Mouse (Mus musculus): ENCODE measurements around the gene Ccng2. TPM values are rescaled to one million over a fixed set of nuclear protein-coding genes. Genes with fewer than 3 reads are reported as not detected.

The Ccng2 gene
- total RNA-seq, 2 experiments from 2014 or later = 8.6 to 9.7 TPM

DNA sequence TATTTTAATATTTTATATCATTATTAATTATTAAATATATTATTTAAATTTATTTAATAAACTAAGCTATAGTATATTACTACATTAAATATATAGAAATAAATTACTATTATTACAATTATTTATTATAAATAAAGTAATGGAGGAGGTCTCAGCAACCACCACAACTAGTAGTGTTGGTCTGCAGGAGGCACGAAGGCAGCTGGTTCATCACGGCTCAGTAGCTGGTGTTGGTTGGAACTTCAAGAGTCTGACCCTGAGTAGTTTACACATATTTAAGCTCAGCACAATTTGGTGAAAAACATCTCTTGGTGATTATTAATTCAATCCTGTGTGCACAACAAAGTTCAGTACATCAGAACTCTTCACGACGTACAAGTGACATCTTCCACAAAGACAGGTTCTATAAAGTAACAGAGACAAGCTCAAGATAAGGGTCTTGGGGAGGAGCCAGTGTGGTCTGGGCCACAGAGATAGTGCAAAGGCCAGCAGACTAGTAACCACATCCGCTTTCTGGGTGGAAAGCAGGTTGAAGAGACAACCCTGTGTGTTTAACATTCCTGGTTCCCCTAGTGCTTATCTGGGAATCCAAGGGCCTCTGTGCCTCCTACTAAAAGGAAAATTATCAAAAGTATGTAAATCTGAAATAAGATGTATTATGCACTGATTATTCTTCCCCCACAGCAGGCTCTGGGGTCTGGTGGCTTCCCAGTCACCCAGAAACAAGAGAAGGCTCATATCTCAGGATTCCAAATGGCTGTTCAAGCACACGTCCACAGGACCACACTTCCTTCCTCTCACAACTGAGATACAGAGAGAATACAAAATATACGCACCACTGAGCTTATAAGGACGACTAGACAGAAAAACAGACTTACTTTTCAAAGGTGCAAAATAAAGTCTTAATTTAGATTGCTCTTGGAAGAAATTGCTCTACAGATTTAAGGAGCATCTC lies 27.2 kb upstream of the Ccng2 start:
- H3K27ac ChIP-seq = no peak overlapping the region
- intact Hi-C loops (cut with DNase I) = no loop called here
- no peak for DNase-seq
- no peak overlapping the region for H3K4me3 ChIP-seq
- TF ChIP-seq CTCF (IDR thresholded peaks at IDR 0.05) = no peak

DNA sequence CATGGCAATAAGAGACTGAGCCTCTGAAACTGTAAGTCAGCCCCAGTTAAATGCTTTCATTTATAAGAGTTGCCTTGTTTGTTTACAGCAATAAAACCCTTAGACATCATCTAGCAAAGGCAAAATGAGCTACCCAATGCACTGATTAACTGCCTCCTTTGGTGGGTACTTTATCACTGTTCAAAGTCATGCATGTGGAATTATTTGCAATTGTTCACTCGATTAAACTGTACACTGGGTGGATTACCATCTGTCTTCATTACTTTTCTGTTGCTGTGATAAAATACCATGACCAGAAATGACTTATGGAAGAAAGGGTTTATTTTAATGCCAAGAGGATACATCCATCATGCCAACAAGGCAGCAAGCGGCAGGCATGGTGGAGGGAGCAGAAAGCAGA lies 21.8 kb upstream of the Ccng2 start:
- no peak for DNase-seq
- intact Hi-C loops (cut with DNase I) = no loop called here
- Histone ChIP-seq H3K4me3 (no peak overlapping the region), H3K27ac (no peak overlapping the region)
- TF ChIP-seq CTCF (IDR thresholded peaks at IDR 0.05) = no peak

DNA sequence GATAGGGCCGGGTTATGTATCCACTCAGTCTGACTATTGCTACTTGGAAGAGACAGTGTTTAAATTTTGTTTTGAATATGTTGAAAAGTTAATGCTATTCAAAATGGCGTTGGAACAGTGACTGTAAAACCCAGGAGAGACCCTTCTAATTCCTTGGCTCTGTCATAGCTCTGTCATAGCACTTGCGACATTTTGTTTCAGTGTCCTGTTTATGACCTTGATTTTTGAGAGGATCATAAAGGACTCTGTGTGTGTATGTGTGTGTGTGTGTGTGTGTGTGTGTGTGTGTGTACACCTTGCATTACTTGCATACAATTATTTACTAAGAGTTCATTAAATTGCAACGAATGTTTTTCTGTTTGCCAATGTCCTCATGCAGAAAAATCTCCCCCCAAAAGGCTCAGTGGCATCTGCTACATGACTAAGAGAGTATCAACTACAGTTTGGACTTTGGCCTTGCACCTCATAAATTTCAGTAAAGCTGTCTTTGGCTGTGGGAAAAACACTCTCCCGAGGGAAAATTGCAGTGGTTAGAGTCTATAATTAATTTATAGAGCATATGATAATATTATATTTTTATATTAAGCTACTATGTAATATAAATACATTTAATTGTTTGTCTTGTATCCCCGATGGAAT lies 17.0 kb upstream of the Ccng2 start:
- Histone ChIP-seq H3K27ac (no peak overlapping the region), H3K4me3 (no peak overlapping the region)
- TF ChIP-seq CTCF (IDR thresholded peaks at IDR 0.05) = no peak
- intact Hi-C loops (cut with DNase I) = no loop called here
- DNase-seq = no peak

DNA sequence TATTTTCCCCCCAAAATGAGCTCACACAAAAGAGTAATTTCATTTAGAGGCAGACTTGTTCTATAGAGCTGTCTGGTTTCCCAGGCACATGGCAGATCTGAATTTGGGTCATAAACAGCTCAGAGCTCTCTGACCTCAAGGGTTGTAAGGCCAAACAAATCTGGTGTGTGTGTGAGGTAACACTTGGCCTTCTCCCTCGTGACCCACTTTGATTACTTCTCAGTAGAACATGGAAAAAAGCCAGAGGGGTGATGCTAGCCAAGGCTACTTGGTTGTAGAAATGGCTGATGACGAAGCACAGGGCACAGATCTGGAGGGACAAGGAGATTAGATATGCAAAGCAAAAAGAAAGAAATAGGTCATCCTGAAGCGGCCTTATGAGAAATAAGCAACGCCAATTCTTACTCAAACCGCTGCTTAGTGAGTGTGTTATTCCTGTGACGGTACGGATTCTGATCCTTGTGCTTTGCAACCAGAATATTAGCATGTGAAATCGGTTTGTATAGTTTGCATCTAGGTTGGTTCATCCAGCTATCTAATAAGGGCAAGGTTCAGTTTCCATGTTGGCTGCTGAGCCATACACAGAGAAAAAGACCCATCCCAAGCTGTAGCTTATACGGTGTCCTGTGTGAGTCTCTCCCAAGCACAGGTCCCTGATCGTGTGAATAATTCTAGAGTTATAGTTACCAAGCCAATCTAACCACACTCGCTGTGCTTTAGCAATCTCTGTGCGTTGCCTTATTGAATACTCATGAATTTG lies 15.9 kb upstream of the Ccng2 start:
- H3K27ac ChIP-seq = peak overlapping the region; percentile 54
- no peak overlapping the region for H3K4me3 ChIP-seq
- intact Hi-C loops (cut with DNase I) = no loop called here
- DNase-seq = peak; percentile 79
- TF ChIP-seq CTCF (IDR thresholded peaks at IDR 0.05) = no peak

DNA sequence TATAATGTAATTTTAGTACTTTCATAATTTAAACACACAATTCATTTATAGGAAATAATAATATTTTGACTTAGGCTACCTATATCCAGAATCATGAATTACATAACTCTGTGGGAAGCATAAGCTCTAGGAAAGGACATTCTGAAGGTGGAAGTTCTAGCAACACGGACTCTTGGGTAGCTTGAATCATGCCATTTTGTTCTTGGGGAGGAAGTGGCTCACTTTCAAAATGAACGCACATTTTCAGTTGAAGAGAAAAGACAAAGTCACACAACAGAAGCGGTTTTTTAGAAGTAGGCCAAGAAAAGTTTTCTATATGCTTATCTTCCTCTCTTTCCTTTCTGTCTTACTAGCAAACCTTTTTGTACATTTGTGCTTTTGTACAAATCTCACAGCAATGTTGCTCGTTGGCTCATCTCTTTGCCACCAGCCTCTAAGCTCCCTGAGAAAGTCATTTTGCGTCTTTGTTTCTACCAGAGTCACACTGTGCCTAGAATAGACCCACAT lies 11.2 kb upstream of the Ccng2 start:
- Histone ChIP-seq H3K4me3 (no peak overlapping the region), H3K27ac (no peak overlapping the region)
- no peak for DNase-seq
- no peak for TF ChIP-seq CTCF (IDR thresholded peaks at IDR 0.05)
- intact Hi-C loops (cut with DNase I) = no loop called here

DNA sequence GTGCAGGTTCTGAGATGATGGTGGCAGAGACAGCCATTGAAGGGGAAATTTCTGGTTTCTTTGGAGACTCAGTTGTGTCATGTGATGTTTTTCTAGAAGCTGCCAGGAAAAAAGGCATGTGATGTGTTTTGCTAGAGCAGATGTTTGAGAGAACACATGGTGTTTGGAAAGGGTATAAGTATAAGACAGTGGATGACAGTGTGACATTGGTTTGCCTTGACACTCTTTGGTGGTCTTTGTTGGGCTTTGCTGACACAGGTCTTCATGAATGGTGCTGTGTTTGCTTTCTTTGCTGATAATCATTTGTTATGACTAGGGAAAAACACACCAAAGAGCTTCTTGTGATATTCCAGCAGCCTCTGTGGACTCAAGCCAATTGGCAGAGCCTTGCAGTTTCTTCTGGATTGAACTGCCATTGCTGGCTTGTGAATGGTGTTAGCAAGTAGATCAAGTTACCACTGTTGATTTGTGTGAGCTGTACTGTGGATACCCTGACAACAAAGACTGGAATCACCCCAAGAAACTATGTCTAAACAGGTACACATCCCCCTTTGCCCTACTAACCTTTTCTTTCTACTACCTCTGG lies 10.1 kb upstream of the Ccng2 start:
- no peak overlapping the region for H3K4me3 ChIP-seq
- no peak overlapping the region for H3K27ac ChIP-seq
- TF ChIP-seq CTCF (IDR thresholded peaks at IDR 0.05) = no peak
- intact Hi-C loops (cut with DNase I) = no loop called here
- DNase-seq = no peak

DNA sequence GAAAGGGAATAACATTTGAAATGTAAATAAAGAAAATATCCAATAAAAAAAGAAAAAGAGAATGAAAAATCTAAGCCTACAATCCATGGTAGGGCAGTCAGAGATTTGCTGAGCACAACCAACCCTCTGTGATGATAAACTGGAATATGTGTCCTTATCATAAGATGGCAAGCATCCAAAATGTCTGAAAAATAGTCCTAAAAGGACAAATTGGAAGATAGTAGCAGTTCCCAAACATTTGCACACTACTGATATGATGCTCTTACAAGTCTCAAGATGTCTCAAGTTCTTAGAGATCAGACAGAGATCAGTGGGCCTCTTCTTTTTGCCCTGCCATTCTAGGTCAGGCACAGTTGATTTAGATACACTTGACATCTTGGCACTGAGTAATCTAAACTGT lies 7.7 kb upstream of the Ccng2 start:
- intact Hi-C loops (cut with DNase I) = no loop called here
- no peak overlapping the region for H3K4me3 ChIP-seq

DNA sequence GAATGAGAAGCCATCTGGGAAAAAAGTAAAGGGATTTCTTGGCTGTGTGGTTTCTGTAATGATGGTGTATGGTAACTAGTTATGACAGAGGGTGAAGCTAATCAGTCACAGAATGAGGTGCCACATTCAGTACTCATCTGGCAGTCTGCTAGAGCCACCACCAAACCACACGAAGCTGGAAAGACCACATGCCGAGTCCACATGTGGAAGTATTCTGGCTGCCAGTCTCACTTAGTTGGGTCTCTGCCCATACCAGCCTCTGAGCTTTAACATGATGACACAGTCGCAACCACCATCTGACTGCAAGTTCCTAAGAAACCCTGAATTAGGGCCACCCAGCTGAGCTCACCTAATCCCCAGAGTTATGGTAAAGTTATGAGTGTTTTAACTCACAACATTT lies 6.1 kb upstream of the Ccng2 start:
- no peak for TF ChIP-seq CTCF (IDR thresholded peaks at IDR 0.05)
- no peak overlapping the region for H3K4me3 ChIP-seq
- intact Hi-C loops (cut with DNase I) = loop anchor here (10.0 kb wide), 1 partner anchor 1296 kb away; the partner anchor contains the start of gene Rchy1
- DNase-seq = no peak
- no peak overlapping the region for H3K27ac ChIP-seq

More for the DNA sequence above, 7.7 kb upstream of the Ccng2 start:
- DNase-seq = no peak
- TF ChIP-seq CTCF (IDR thresholded peaks at IDR 0.05) = no peak
- H3K27ac ChIP-seq = no peak overlapping the region

DNA sequence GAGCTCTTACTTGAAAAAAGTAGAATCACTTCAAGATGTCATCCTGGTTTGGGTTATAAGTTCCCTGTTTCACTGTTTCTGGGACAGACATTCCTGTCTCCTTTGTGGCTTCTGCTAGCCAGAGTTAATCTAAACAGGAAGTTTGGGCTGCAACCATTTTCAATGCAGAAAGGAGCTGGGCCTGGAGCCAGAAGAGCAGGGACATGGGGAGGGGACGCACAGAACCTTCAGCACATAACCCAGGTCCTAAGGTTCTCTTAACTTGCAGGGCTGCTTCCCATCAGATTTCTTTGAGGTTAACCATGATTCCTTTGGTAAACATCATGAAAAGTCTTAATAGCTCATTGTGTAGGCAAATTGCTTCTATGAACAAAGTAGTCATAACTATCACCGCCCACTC lies 4.3 kb upstream of the Ccng2 start:
- no peak for TF ChIP-seq CTCF (IDR thresholded peaks at IDR 0.05)
- no peak overlapping the region for H3K4me3 ChIP-seq
- no peak for DNase-seq
- H3K27ac ChIP-seq = no peak overlapping the region
- intact Hi-C loops (cut with DNase I) = loop anchor here (10.0 kb wide), 1 partner anchor 1298 kb away; the partner anchor contains the start of gene Rchy1

DNA sequence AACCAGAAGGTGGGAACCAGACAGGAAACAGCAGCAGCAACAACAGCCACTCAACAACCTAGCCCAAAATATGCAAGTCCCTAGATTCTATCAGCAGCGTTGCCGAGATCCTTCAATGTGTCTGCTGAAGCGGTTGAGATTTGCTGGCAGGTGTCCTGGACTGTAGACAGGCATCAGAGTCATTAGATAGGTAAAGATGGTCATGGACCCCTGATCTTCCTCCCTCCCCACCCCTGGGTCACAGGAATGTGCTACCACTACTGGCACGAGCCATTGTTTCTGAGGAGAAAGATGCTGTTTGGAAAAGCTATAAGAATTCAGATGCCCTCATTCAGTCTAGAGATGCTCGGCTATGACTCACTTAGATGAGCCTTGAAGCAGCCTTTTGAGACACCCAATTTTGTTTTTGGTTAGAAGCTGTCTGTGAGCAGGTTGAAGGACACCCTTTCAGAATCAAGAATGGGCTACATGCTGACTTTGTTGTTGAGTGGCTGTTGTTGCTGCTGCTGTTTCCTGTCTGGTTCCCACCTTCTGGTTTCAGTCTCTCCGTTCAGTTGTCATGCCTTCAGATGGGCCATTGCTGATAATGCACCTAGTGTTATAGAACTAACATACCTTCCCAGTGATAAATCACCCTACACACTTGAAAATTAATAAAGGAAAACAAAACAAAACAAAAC lies 3.5 kb upstream of the Ccng2 start:
- H3K27ac ChIP-seq = no peak overlapping the region
- no peak for DNase-seq
- no peak for TF ChIP-seq CTCF (IDR thresholded peaks at IDR 0.05)
- intact Hi-C loops (cut with DNase I) = loop anchor here (10.0 kb wide), 1 partner anchor 1299 kb away; the partner anchor contains the start of gene Rchy1
- H3K4me3 ChIP-seq = no peak overlapping the region

DNA sequence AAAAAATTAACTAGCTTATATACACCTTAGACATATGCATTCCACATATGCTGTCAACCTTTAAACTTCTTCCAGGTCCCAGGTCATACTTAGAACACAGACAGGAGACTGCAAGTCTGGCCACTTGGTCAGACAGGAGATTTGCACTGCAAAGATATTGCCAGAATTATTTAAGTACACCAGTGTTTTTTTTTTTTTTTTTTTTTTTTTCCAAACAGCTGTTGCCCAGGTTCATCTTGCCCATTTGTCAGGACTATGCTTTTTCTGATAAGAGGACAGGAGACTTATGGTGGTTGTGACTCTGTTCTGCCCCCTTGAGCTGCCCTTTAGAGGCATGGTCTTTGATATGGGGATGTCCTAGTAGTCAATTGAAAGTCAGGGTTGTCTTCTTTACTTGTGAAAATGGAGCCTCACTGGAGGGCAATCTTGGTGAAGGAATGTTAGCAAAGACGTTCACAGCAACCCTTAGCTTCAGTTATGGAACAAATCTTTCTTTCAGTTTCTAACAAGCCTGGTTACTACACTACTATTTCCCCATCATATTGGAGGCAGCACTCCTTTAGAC lies 2.8 kb upstream of the Ccng2 start:
- Histone ChIP-seq H3K27ac (no peak overlapping the region), H3K4me3 (no peak overlapping the region)
- DNase-seq = no peak
- intact Hi-C loops (cut with DNase I) = loop anchor here (10.0 kb wide), 1 partner anchor 1299 kb away; the partner anchor contains the start of gene Rchy1
- TF ChIP-seq CTCF (IDR thresholded peaks at IDR 0.05) = no peak
